Mouse (Mus musculus) G1E (cell line): ENCODE measurements around the gene Lhfpl3. TPM values are rescaled to one million over a fixed set of nuclear protein-coding genes. Genes with fewer than 3 reads are reported as not detected.

ENCODE experiments used
- ATAC-seq: 2 replicates; pipeline ENCODE4 v1.8.0; 2016; ENCODE audit warnings: mild to moderate bottlenecking; ENCODE audit not compliant: insufficient number of reproducible peaks, poor library complexity, low FRiP score, severe bottlenecking; ENCODE audit errors: extremely low read depth
- DNase-seq: peaks from one replicate; pipeline ENCODE4 v3.0.0; 2012; ENCODE audit warnings: low spot score
- H3K27me3 ChIP-seq: 2 replicates; pipeline ENCODE4 v1.6.1; 2012; ENCODE audit warnings: mild to moderate bottlenecking, low read length, inconsistent platforms; ENCODE audit not compliant: insufficient read depth
- H3K36me3 ChIP-seq: replicated peaks from 2 replicates; pipeline ENCODE3; 2012; ENCODE audit warnings: mild to moderate bottlenecking, inconsistent platforms
- H3K4me1 ChIP-seq: 2 replicates; pipeline ENCODE4 v1.6.1; 2012; ENCODE audit warnings: low read depth, low read length, inconsistent platforms, mixed read lengths; ENCODE audit not compliant: insufficient read depth
- H3K4me3 ChIP-seq: 2 replicates; pipeline ENCODE4 v1.5.1; 2012; ENCODE audit warnings: low read depth, mild to moderate bottlenecking, inconsistent platforms, low read length, moderate library complexity, mixed read lengths
- H3K9me3 ChIP-seq: replicated peaks from 2 replicates; pipeline ENCODE4 v1.6.1; 2012; ENCODE audit warnings: inconsistent platforms
- CTCF ChIP-seq: IDR thresholded peaks from 2 replicates; pipeline ENCODE4 v1.5.1; 2012; ENCODE audit warnings: low read depth, low read length, inconsistent platforms, mixed read lengths
- GATA1 ChIP-seq: IDR thresholded peaks from 2 replicates; pipeline ENCODE4 v1.6.1; 2012; ENCODE audit warnings: borderline replicate concordance, low read length, inconsistent platforms, mixed read lengths
- GATA2 ChIP-seq: IDR thresholded peaks from 2 replicates; pipeline ENCODE4 v1.6.1; 2012; ENCODE audit warnings: low read depth, low read length, inconsistent platforms, borderline replicate concordance
- POLR2AphosphoS5 ChIP-seq: IDR thresholded peaks from 2 replicates; pipeline ENCODE4 v1.6.1; 2012; ENCODE audit warnings: low read depth, low read length, inconsistent platforms; ENCODE audit not compliant: insufficient replicate concordance
- TAL1 ChIP-seq: conservative IDR thresholded peaks from 2 replicates; pipeline ENCODE4 v1.6.1; 2012; ENCODE audit warnings: low read depth, low read length, inconsistent platforms, mixed read lengths
- polyA plus RNA-seq: library from polyadenylated mRNA; stranded (reverse); fragments of >175 nt; gene quantifications from 2 replicates; pipeline ENCODE4 v1.2.3, GENCODE M21; 2012
- total RNA-seq, 2 experiments: library from RNA; stranded (forward) in 1 of 2; stranded (reverse) in 1 of 2; fragments of 200-1000 nt in 1 of 2; fragments of >200 nt in 1 of 2; fragmentation: Nextera tagmentation in 1 of 2; gene quantifications; 2 replicates each; pipeline ENCODE4 v1.2.3; 2014 to 2017

The Lhfpl3 gene
- total and polyA plus RNA-seq, 3 experiments, result 0.05 TPM; not detected in 2

- DNase-seq, result no peak
- Histone ChIP-seq H3K36me3 (no peaks in the 10 kb centered on the region), H3K27me3 (no peaks in the 10 kb centered on the region), H3K9me3 (no peaks in the 10 kb centered on the region), H3K4me1 (no peaks in the 10 kb centered on the region), H3K4me3 (no peak overlapping the region)
- no peak for TF ChIP-seq CTCF
- no peak for TF ChIP-seq TAL1
- TF ChIP-seq POLR2AphosphoS5, result no peak
- TF ChIP-seq GATA1, result no peak
- TF ChIP-seq GATA2, result no peak
- no peak for ATAC-seq
Measured at GRCm38 (mm10) chr5:23010460-23010859, 264.6 kb downstream of the Lhfpl3 start.

GRCm38 (mm10) chr5:23013997-23014396, 268.1 kb downstream of the Lhfpl3 start:
- H3K4me1 ChIP-seq, result no peaks in the 10 kb centered on the region
- ATAC-seq, result no peak
- no peaks in the 10 kb centered on the region for H3K9me3 ChIP-seq
- H3K27me3 ChIP-seq, result no peaks in the 10 kb centered on the region
- no peak for TF ChIP-seq GATA1
- no peak for TF ChIP-seq CTCF
- no peak for TF ChIP-seq TAL1
- TF ChIP-seq POLR2AphosphoS5, result no peak
- TF ChIP-seq GATA2, result no peak
- no peak for DNase-seq
- no peaks in the 10 kb centered on the region for H3K36me3 ChIP-seq
- H3K4me3 ChIP-seq, result no peak overlapping the region

DNA sequence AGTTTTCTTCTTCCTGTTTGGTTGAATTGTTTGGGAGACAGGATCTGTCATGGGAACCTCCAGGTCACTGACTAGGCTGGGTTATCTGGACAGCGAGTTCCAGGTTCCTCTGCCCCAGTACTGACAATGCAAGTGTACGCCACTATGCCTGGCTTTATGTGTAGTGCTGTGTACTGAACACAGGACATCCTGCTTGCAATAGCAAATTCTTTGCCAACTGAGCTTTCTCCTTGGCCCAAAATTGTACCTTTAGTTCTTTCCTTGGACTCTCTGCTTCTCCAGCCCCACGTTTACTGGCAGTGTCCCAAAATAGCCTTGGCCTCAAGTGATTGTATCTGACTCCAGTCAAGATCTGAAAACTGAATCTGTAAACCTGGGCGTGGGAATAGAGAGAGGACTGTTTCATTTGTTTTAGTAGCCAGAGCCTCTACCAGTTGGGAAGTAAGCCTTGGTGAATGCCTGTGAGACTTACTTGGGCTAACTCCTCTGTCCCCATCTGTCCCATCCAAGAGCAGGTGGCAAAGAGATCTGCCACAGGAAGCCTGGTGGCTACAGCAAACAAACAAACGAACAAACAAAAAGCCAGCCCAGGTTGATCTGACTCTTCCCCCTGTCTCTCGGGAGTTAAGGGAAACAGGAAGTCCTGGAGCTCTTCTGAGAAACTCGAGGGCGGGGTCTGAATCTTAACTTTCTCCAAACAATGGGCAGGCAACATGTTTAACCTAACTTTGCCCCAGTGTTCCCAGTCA, 269.9 kb downstream of the Lhfpl3 start:
- Histone ChIP-seq H3K36me3 (no peaks in the 10 kb centered on the region), H3K9me3 (no peaks in the 10 kb centered on the region), H3K4me3 (no peak overlapping the region), H3K4me1 (no peaks in the 10 kb centered on the region), H3K27me3 (no peaks in the 10 kb centered on the region)
- no peak for TF ChIP-seq GATA1
- TF ChIP-seq TAL1, result no peak
- no peak for TF ChIP-seq CTCF
- no peak for TF ChIP-seq GATA2
- TF ChIP-seq POLR2AphosphoS5, result no peak
- DNase-seq (no peak), ATAC-seq (no peak)

DNA sequence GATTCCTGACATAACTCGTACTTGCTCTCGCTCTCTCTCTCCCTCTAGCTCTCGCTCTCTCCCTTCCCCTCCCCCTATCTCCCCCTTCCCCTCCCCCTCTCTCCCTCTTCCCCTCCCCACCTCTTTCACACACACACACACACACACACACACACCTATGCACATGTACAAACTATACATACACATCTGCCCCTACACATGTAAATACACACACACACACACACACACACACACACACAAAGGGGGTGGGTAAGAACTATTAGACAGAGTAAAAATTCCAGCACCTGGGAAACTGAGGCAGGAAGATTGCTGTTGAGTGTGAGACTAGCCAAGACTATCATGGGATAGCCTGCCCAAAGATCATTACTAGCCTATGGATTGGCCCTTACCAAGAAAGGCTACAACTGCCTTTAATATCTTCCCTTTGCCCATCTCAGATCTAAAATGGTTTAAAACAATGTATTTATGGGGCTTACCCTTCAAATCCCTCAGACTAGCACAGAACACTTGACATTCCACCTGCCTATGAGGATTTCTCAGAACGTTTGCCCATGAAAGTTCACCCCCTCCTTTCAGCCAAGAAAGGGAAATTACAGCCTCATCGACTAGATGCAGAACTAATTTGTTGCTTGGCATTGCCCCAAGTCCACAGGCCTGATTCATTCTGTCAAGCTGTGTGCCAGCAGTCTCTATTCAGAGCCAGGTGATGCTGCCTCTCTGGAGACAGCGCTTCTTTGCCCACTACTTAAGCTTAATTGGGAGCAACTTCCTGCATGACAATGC, 289.3 kb downstream of the Lhfpl3 start:
- no peaks in the 10 kb centered on the region for H3K9me3 ChIP-seq
- ATAC-seq (no peak), DNase-seq (no peak)
- no peaks in the 10 kb centered on the region for H3K4me1 ChIP-seq
- no peak overlapping the region for H3K4me3 ChIP-seq
- H3K36me3 ChIP-seq, result no peaks in the 10 kb centered on the region
- no peak for TF ChIP-seq POLR2AphosphoS5
- no peak for TF ChIP-seq CTCF
- no peak for TF ChIP-seq TAL1
- no peak for TF ChIP-seq GATA1
- TF ChIP-seq GATA2, result no peak
- no peaks in the 10 kb centered on the region for H3K27me3 ChIP-seq

- TF ChIP-seq GATA1 (no peak), GATA2 (no peak), POLR2AphosphoS5 (no peak), CTCF (no peak), TAL1 (no peak)
- ATAC-seq (no peak), DNase-seq (no peak)
- no peaks in the 10 kb centered on the region for H3K9me3 ChIP-seq
- no peaks in the 10 kb centered on the region for H3K27me3 ChIP-seq
- H3K36me3 ChIP-seq, result no peaks in the 10 kb centered on the region
- no peak overlapping the region for H3K4me3 ChIP-seq
- no peaks in the 10 kb centered on the region for H3K4me1 ChIP-seq
Measured at GRCm38 (mm10) chr5:23035727-23036029, 289.8 kb downstream of the Lhfpl3 start.

DNA sequence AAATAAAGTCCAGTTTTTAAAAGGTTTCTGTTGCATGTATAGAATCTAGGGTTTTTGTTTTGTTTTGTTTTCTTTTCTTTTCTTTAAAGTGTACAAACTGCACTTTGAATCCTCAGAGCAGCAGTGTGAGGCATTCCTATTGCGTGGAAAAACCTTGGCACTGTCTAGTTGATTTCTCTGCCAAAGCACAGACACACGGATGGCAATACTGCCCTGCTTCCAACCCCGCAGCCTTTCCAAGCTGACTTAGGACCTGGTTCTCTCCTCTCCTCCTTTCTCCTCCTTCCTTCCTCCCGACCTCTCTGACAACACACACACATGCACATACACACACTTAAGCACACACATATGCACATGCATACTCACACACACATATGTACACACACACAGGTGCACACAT, 294.6 kb downstream of the Lhfpl3 start:
- H3K4me1 ChIP-seq, result no peaks in the 10 kb centered on the region
- H3K4me3 ChIP-seq, result no peak overlapping the region
- no peak for DNase-seq
- TF ChIP-seq POLR2AphosphoS5, result no peak
- TF ChIP-seq TAL1, result no peak
- TF ChIP-seq GATA2, result no peak
- no peak for TF ChIP-seq CTCF
- TF ChIP-seq GATA1, result no peak
- no peaks in the 10 kb centered on the region for H3K9me3 ChIP-seq
- no peak for ATAC-seq
- no peaks in the 10 kb centered on the region for H3K27me3 ChIP-seq
- H3K36me3 ChIP-seq, result no peaks in the 10 kb centered on the region
